Mouse (Mus musculus) C2C12 (cell line): Measurements from ENCODE around the gene Vash1.

ENCODE experiments used
- CTCF ChIP-seq: IDR thresholded peaks from one replicate; pipeline ENCODE4 v1.5.1; 2011; ENCODE audit not compliant: control insufficient read depth, insufficient read depth, insufficient read length
- MAX ChIP-seq: IDR thresholded peaks from one replicate; pipeline ENCODE4 v1.6.1; 2011; ENCODE audit warnings: mild to moderate bottlenecking, control low read depth
- MYOG ChIP-seq: IDR thresholded peaks from one replicate; pipeline ENCODE4 v1.6.1; 2011; ENCODE audit not compliant: control insufficient read depth, insufficient read length; ENCODE audit errors: extremely low read depth

- no peak for TF ChIP-seq CTCF
- no peak for TF ChIP-seq MAX
- no peak for TF ChIP-seq MYOG
Measured at GRCm38 (mm10) chr12:86681626-86682025, 3.1 kb downstream of the Vash1 start.
